Mouse (Mus musculus) heart, postnatal 14 days (tissue): ENCODE data around the gene Atp1b1. TPM values are rescaled to one million over a fixed set of nuclear protein-coding genes. Genes with fewer than 3 reads are reported as not detected.

Experiments
- DNase-seq, 2 experiments: peaks; one replicate each; pipeline ENCODE4 v3.0.0; 2021 to 2022
- intact Hi-C: fragments of 180-260 bp; cut with DNase I; formaldehyde crosslinking; loops from one replicate; pipeline ENCODE4 v1.15.1; 2025
- total RNA-seq, 2 experiments: library from RNA; stranded (reverse); gene quantifications; 2 replicates each; pipeline ENCODE4 v1.2.3; 2021

Gene Atp1b1
- total RNA-seq, 2 experiments from 2014 or later = 452 to 466 TPM

DNA sequence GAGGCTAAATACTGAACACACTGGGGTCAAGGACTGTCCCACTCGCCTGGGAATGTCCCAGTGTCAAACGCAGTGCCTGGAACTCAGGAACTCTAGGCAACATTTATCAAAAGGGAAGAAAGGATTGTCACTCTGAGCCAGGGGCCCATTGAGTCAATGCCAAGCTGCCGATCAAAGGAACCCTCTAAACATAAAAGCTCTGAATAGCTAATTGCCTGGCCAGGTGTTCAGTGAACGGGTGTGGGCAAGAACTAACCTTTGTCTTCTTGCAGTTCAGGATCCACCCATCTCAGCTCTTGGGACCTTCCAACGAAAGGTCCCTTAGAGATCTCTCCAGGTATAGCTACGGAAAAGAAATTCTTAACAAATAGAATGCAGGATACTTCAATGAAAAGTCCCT lies 12.8 kb upstream of the Atp1b1 start:
- no peak for DNase-seq
- intact Hi-C loops = no loop called here

- DNase-seq = no peak
- intact Hi-C loops = no loop called here
Measured at GRCm38 (mm10) chr1:164468329-164468728, 10.2 kb upstream of the Atp1b1 start.

- intact Hi-C loops = no loop called here
- no peak for DNase-seq
Measured at GRCm38 (mm10) chr1:164467406-164467805, 9.3 kb upstream of the Atp1b1 start.

GRCm38 (mm10) chr1:164461726-164462125 lies 3.6 kb upstream of the Atp1b1 start:
- DNase-seq = peak; percentile 58 to 74
- intact Hi-C loops = loop anchor here (2.0 kb wide), 1 partner anchor 437 kb away; no protein-coding TSS in a partner anchor

- intact Hi-C loops = loop anchor here (2.0 kb wide), 1 partner anchor 438 kb away; no protein-coding TSS in a partner anchor
- DNase-seq = no peak
Measured at GRCm38 (mm10) chr1:164460921-164461697, 3.0 kb upstream of the Atp1b1 start.

DNA sequence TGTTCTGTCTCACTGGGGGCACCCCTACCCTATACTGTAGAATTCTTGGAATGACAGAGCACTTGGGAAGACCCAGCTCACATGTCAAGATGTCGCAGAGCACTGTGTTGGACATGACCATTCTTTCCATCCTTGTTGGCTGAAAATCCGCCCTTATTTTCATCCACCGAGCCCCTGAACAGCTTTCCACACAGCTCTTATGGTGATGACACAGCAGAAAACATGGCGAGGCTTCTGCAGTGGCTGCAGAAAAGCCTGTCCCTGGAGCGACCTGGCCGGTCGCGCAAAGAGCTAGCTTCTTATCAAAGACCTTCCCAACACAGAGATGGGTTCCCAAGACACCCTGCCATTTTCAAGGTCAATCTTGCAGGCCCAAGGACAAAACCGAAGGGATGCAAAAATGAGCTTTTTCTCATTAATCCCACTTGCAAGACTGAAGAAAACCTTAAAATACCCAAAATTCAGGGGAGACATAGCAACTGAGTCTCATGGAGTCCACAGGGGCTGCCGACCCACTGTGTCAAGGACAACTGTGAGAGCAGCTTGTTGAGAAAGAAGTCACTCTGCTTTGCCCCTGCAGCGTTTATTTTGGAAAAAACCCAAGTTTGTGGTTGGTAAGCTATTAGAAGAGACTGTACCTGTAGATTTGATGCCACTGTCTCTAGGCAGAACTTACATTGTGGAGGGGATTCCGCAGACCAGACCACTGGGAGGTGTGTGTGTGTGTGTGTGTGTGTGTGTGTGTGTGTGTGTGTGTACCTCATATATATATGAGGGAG lies 1.2 kb upstream of the Atp1b1 start:
- DNase-seq = no peak
- intact Hi-C loops = loop anchor here (5.0 kb wide), 2 partner anchors 228 to 658 kb away; no protein-coding TSS in a partner anchor

DNA sequence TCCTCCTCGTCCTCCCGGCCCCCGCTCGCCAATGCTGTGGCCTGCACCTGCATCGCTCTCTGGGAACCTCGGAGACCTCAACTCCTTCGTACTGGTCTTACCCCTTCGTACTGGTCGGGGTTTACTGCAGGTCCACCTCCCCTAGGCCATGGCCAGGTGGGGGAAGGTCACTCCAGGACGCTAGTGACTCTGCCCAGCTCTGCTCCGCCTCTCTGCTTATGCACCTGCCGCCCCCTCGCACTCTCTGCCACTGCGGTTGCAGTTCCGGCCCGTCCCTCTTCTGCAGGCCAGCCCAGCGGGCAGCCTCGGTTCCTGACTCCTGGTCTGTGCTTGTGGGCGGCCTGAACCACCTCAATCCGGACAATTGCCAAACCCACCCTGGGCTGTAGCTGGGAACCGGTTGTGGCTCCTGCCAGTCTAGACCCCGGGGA lies 481 bp upstream of the Atp1b1 start:
- DNase-seq = peak; percentile 44 to 67
- intact Hi-C loops = loop anchor here (5.0 kb wide), 2 partner anchors 229 to 659 kb away; no protein-coding TSS in a partner anchor

DNA sequence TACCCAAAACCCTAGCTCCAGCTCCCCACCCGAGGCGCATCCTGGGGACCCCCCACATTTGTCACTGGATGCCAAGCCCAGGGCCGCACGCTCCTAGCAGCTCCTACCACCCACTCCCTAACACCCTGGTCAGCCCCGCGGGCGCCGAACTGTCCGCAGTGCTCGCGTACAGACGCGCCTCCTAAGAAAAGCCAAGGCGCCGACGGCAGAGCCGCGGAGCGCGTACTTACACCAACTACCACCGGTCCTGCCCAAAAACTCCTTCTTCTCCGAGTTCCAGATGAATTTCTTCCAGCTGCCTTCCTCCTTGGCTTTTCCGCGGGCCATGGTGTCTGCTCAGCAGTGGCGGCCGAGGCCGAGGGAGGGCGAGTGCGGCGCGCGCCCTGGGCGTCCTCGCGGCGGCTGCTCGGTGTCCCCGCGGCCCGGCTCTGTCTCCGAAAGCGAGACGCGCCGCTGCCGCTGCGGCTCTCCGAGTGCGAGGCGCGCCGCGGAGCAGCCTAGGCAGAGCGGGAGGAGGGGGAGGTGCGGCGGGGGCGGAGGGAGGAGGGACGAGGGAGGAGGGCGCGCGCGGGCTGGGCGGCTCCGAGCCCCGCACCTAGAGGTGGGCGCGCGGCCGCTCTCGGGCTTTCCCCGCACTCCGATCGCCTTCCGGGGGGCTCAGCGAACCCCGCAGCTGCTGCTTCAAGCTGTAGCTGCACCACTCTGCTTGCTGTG lies 467 bp downstream of the Atp1b1 start:
- intact Hi-C loops = loop anchor here (5.0 kb wide), 2 partner anchors 230 to 660 kb away; no protein-coding TSS in a partner anchor
- peak; percentile 77 for DNase-seq

DNA sequence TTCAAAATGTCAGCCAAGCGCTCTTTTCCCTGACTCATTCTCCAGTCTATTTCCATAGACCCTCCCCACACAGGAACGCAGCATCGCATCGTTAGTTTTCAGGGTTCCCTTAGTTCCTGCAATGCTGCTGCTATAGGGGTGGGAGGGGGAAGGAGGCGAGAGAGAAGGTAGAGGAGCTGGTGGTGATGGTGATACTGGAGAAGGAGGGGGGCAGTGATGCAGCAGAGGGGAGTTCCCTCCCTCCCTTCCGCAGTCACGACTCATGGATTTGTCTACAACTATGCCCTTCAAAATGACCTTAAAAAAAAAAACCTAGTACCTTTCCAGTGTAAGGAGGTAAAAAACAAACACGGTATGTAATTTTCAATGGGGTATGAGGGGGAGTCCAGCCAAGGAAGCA lies 1.4 kb downstream of the Atp1b1 start:
- DNase-seq = no peak
- intact Hi-C loops = loop anchor here (5.0 kb wide), 2 partner anchors 231 to 661 kb away; no protein-coding TSS in a partner anchor

DNA sequence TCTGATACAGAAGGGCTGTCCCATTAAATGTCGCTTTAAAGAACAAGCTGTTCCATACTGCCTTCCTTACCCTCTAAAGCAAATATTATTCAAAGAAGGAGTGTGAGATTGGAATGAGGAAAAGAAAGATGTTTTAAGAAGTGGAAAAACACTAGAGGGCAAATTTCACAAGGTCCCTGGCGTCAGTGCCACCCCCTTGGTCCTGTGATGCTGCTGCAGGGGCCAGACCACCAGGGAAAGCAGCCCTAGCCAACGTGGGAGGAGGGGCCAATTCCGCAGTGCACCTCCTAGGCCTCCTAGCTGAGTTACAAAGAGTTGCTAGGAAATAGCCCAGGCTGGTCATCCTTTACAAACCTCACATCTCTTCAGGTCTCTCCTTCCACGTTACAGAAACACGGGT lies 2.1 kb downstream of the Atp1b1 start:
- intact Hi-C loops = loop anchor here (5.0 kb wide), 2 partner anchors 231 to 661 kb away; no protein-coding TSS in a partner anchor

DNA sequence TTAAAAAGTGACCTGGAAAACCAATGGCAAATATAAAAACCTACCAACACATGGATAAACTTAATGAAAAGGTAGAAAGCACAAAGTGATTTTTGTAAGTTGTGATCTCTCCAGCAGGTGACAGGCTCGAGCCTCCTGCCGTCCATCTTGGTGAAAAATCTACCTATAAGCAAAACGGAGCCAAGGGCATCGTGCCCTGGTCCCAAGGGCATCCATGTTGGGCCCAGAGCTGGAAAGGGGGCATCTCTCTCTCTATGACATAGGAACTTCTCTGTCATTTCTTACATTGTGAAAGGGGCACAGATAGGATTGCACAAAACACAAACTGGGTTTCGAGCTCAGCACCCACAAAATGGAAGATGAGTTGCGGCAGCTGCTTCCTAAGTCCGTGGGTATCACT lies 2.5 kb downstream of the Atp1b1 start:
- intact Hi-C loops = loop anchor here (5.0 kb wide), 2 partner anchors 232 to 662 kb away; no protein-coding TSS in a partner anchor
- DNase-seq = no peak

More for the DNA sequence above, 2.1 kb downstream of the Atp1b1 start:
- DNase-seq = no peak

GRCm38 (mm10) chr1:164454747-164455400 lies 3.3 kb downstream of the Atp1b1 start:
- intact Hi-C loops = loop anchor here (5.0 kb wide), 3 partner anchors 88 to 662 kb away; no protein-coding TSS in a partner anchor

GRCm38 (mm10) chr1:164453739-164454138 lies 4.4 kb downstream of the Atp1b1 start:
- intact Hi-C loops = loop anchor here (5.0 kb wide), 1 partner anchor 86 kb away; no protein-coding TSS in a partner anchor
- no peak for DNase-seq

More at GRCm38 (mm10) chr1:164454747-164455400, 3.3 kb downstream of the Atp1b1 start:
- peak; percentile 27 to 45 for DNase-seq

- intact Hi-C loops = loop anchor here (5.0 kb wide), 1 partner anchor 86 kb away; no protein-coding TSS in a partner anchor
- no peak for DNase-seq
Measured at GRCm38 (mm10) chr1:164453146-164453545, 5.0 kb downstream of the Atp1b1 start.

DNA sequence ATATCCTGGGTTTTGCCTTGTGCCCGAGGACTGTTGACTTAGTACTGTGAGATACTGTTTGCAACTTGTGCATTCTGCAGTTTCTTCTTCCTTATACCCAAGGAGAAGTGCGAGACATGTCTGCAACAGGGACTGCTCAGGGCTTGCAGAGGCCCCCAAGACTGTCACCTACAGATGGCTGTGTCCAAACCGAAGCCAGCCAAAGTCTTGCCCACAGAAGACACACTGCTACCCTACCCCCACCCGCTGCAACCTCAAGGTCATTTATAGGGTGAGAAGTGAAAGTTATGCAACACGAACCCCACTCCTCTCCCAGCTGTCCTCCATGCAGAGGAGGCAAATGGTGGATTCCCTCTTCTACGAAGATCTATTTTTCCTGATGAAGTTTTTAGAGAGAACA lies 5.6 kb downstream of the Atp1b1 start:
- no peak for DNase-seq
- intact Hi-C loops = loop anchor here (5.0 kb wide), 1 partner anchor 85 kb away; no protein-coding TSS in a partner anchor

GRCm38 (mm10) chr1:164451346-164451745 lies 6.8 kb downstream of the Atp1b1 start:
- intact Hi-C loops = loop anchor here (5.0 kb wide), 1 partner anchor 84 kb away; no protein-coding TSS in a partner anchor
- DNase-seq = no peak

DNA sequence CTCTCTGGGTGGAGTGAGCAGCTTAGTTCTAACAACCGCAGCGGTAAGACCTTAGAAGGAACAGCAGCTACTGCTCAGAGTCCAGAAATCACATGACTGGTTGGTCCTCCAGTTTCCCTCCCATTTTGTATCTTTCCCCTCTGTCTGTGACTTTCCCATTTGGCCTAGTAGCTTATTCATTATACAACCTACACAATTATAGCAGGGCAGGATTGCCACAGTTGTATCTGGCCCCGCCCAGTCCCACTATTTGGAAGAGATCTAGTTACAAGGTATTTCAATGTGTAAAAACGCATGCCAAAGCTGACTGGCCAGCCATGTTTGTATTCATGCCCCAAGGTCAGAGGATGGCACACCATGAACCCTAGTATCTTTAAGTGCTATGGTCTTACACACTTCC lies 7.5 kb downstream of the Atp1b1 start:
- intact Hi-C loops = loop anchor here (5.0 kb wide), 1 partner anchor 83 kb away; no protein-coding TSS in a partner anchor

DNA sequence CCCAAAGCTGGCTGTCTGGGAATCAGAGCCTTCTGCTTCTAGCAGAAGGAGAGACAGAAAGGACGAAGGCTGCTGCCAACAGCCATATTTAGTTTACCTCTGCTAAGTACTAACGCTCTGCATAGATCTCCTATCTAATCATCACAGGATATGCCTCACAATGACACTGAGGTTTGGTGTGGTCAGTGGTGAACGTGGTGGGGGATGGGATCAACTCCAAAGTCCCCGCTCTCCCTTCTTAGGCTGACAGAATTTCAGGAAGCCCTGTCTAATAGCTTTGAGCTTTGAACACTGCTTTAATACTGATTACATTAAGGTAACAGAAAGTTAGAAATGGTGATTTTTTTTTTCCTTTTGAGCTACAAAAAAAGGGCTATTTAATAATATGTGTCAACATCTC lies 7.9 kb downstream of the Atp1b1 start:
- no peak for DNase-seq
- intact Hi-C loops = loop anchor here (5.0 kb wide), 1 partner anchor 83 kb away; no protein-coding TSS in a partner anchor

More for the DNA sequence above, 7.5 kb downstream of the Atp1b1 start:
- no peak for DNase-seq

- intact Hi-C loops = loop anchor here (5.0 kb wide), 1 partner anchor 82 kb away; no protein-coding TSS in a partner anchor
Measured at GRCm38 (mm10) chr1:164449626-164450025, 8.5 kb downstream of the Atp1b1 start.

More at GRCm38 (mm10) chr1:164449626-164450025, 8.5 kb downstream of the Atp1b1 start:
- DNase-seq = no peak
